ENCODE assay signal across 34 mouse cellular contexts in the genomic region with DNA sequence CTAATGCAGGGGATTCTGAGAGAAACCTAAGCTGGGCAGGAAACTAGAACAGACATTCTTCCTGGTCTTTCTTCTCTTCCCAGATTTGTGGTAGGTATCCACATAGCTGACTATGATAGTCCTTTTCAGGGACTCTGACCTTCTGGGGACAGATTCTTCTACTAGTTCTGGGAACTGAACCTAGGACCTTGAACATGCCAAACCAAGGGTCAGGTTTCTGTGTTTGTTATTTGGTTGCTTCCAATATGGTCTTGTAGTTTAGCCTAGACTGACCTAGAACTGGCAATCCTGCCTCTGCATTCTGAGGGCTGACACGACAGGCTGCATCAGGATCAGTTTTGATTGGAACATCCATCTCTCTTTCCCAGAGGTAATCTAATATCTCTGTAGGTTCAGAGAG.
"Had no signal": no experiment of that assay in that cellular context is flagged by ENCODE, and none has a peak within 500 bp of the region (broad histone marks: within the 10 kb centered on the region; RNA-seq: fewer than 3 reads in every experiment).

No protein-coding gene starts in this region.

- H3K27me3 ChIP-seq: heart, embryonic 12.5 days; heart, embryonic 13.5 days; heart, embryonic 15.5 days; hindbrain, embryonic 12.5 days; hindbrain, embryonic 13.5 days; hindbrain, embryonic 15.5 days; intestine, embryonic 15.5 days; kidney, embryonic 15.5 days had no signal

- H3K9ac ChIP-seq: heart, embryonic 12.5 days; heart, embryonic 13.5 days; heart, embryonic 15.5 days; hindbrain, embryonic 12.5 days; hindbrain, embryonic 13.5 days; hindbrain, embryonic 14.5 days; hindbrain, embryonic 15.5 days; intestine, embryonic 15.5 days; kidney, embryonic 15.5 days had no signal

- H3K4me3 ChIP-seq: heart, embryonic 10.5 days; heart, embryonic 12.5 days; heart, embryonic 13.5 days; heart, embryonic 15.5 days; hindbrain, embryonic 10.5 days; hindbrain, embryonic 12.5 days; hindbrain, embryonic 13.5 days; hindbrain, embryonic 15.5 days; intestine, embryonic 15.5 days; kidney, embryonic 15.5 days; layer of hippocampus, adult 2 months; left cerebral cortex, adult 2 months had no signal

- H3K9me3 ChIP-seq: heart, embryonic 10.5 days; heart, embryonic 12.5 days; heart, embryonic 13.5 days; heart, embryonic 15.5 days; hindbrain, embryonic 10.5 days; hindbrain, embryonic 12.5 days; hindbrain, embryonic 13.5 days; hindbrain, embryonic 15.5 days; intestine, embryonic 15.5 days; kidney, embryonic 15.5 days had no signal

- H3K36me3 ChIP-seq: heart, embryonic 10.5 days; heart, embryonic 12.5 days; heart, embryonic 15.5 days; hindbrain, embryonic 10.5 days; hindbrain, embryonic 12.5 days; hindbrain, embryonic 13.5 days; hindbrain, embryonic 15.5 days; intestine, embryonic 15.5 days; kidney, embryonic 15.5 days had no signal

- H3K4me2 ChIP-seq: heart, embryonic 11.5 days; heart, embryonic 12.5 days; heart, embryonic 13.5 days; heart, embryonic 15.5 days; hindbrain, embryonic 12.5 days; hindbrain, embryonic 13.5 days; hindbrain, embryonic 14.5 days; hindbrain, embryonic 15.5 days; intestine, embryonic 15.5 days; kidney, embryonic 15.5 days had no signal

- DNase-seq: heart, postnatal 10 days; heart, postnatal 14 days; heart, postnatal 36 days; heart, postnatal 4 days; kidney, adult 11 months; kidney, adult 18-20 months; kidney, adult 8-10 months; kidney, adult 9 months; kidney, postnatal 10 days; kidney, postnatal 14 days; kidney, postnatal 25 days; kidney, postnatal 4 days; layer of hippocampus, adult 9-11 months; layer of hippocampus, postnatal 36 days had no signal

- ATAC-seq: hindbrain, embryonic 16.5 days; hindbrain, postnatal 0 days; inflammation-experienced regulatory T-cells, adult 6 months; intestine, embryonic 15.5 days; intestine, embryonic 16.5 days; intestine, postnatal 0 days had no signal

- H3K27ac ChIP-seq: heart, embryonic 10.5 days; heart, embryonic 15.5 days; hindbrain, embryonic 10.5 days; hindbrain, embryonic 12.5 days; hindbrain, embryonic 13.5 days; hindbrain, embryonic 14.5 days; hindbrain, embryonic 15.5 days; hindbrain, postnatal 0 days; intestine, embryonic 15.5 days; kidney, embryonic 15.5 days; kidney, postnatal 0 days; layer of hippocampus, adult 2 months; left cerebral cortex, adult 2 months had no signal
